Mouse (Mus musculus) neural tube, embryonic 10.5 days (tissue): ENCODE measurements around the gene Ap1m2.
A peak's percentile ranks its signal among the peaks of the same experiment; 100 is the strongest.

Experiments
- DNase-seq: peaks from one replicate; pipeline ENCODE4 v3.0.0-alpha.2; 2017; ENCODE audit warnings: low spot score; ENCODE audit errors: extremely low spot score

The Ap1m2 gene

DNA sequence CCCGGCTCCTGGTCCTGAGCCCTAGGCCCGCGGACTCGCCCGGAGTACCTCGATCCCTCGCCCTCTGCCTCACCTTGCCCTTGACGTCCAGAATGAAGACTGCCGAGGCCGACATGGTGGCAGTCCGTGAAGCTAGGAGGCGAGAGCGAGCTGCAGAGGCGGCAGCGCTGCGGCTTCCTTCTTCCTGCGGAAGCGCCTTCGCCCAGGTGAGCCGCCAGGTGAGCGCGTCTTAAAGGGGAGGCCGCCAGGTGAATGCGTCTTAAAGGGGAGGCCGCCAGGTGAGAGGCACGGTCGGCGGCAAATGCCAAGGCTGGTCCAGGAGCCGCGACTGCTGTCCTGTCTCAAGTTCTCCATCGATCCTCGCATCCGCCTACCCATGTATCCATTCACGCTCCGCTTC, at the start of gene Ap1m2:
TSS of gene Ap1m2 (minus strand) at position 204 of the 400 bp plus-strand sequence.
- DNase-seq = no peak

GRCm38 (mm10) chr9:21356981-21357718, 45.0 kb upstream of the Ap1m2 start:
- DNase-seq = peak; percentile 53

DNA sequence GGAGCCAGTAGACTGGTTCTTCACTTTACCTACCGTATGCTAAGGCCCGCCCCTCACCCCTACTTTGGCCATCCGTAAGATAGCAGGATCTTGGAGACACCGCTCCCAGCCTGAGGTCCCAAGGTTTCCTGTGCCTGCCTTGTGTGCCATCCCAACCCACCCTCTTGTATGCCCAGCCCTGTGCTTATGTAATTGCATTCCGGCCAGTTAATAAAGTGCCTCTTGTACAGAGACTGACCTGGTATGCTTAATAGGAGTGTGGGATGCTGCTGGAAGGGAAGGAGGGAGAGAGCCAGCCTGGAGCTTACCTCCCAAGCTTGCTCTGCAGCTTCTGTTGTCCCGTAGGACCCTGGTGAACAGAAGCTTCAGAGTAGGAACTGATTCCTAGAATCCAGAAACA, 42.7 kb upstream of the Ap1m2 start:
- no peak for DNase-seq

- DNase-seq = no peak
Observed at GRCm38 (mm10) chr9:21353373-21353686, 41.2 kb upstream of the Ap1m2 start.

DNA sequence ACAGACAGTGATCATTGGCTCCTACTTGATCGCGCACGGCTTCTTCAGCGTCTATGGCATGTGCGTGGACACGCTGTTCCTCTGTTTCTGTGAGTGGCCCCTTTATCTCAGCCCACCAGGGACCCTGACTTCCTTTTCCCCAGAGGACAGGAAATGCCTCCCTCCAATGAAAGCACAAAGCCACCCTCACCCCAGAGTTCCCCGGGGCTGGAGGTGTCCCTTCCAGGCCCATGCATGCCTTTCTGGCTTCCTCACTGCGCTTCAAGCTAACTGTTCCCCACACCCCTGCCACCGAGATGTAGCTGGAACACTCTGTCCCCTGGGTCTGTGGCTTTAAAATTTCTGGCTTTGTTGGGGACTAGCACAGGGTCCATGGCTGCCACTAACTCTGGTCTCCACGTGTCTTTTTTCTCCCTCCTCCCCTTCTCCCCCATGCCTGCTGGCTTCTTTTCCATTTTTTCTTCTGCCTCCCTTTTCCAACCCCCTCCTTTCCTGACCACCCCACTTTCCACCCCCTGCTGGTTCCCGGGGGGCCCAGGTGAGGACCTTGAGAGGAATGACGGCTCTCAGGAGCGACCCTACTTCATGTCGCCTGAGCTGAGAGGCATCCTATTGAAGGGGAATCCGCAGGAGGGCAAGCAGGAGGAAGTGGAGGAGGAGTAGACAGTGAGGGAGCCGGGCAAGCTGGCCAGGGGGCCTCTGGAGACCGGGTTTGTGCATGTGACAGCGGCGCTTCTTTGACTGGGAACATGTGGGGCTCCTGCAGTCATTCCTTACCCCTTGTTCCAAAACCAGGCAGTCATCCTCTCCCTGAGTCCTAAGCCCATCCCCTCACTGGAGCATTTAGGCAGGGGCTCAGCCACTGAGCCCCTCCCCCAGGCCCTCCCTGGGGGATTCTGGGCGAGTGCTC, 40.6 kb upstream of the Ap1m2 start:
- no peak for DNase-seq

DNA sequence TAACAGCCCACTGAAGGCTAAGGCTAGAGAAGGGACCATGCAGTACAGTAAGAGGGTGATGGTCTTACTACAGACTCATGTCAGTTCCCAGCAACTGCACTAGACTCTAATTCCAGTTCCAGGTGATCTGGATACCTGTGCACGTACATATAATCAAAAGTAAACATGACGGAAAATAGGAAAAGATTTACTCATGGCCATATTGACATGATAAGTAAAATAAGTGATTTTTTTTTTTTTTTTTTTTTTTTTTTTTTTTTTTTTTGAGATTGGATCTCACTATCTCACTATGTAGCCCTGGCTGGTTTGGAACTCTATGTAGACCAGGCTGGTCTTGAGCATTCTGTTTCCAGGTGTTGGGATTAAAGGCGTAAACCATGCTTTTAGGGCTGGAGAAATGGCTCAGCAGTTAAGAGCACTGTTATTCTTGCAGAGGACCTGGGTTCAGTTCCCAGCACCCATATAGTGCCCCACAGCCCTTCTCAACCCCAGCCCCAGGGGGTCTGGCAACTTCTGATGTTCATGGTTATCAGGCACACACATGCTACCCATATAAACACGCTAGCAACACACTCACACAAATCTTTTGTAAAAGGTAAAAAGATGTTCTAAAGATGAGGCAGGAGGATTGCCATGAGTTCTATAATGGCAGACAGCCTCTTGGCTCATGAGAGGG, 39.7 kb upstream of the Ap1m2 start:
- DNase-seq = no peak

DNA sequence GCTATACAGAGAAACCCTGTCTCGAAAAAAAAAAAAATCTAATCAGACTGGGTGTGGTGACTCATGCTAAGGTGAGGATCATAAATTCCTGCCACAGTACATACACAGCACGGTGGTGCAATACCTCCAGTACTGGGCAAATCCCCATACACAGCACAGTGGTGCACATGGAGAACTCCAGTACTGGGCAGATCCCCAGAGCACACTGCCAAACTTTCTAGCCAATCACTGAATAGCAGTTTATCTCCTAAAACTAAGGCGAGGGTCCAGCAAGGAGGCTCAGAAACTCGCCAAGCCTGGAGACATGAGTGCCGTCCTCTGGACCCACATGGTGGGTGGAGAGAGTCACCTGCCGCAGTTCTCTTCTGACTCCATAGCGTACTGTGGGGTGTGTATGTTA, 39.0 kb upstream of the Ap1m2 start:
- no peak for DNase-seq

DNA sequence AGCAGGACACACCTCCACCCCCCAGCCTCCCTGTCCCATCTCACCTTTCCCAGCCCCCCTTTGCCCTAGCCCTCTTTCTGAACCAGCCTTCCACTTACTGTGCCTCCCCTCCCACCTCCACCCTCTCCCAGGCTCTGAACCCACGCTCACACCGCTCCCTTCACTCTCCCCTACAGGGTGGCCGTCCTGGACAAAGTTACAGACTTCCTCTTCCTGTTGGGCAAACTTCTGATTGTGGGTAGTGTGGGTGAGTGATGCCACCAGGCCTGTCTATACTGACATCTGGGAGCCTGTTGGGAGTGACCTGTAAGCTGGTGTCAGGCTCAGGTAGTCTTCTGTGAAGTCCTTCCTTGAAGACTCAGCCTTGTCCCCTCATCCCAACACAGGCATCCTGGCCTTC, 36.0 kb upstream of the Ap1m2 start:
- DNase-seq = no peak

GRCm38 (mm10) chr9:21346627-21347365, 34.7 kb upstream of the Ap1m2 start:
- no peak for DNase-seq

DNA sequence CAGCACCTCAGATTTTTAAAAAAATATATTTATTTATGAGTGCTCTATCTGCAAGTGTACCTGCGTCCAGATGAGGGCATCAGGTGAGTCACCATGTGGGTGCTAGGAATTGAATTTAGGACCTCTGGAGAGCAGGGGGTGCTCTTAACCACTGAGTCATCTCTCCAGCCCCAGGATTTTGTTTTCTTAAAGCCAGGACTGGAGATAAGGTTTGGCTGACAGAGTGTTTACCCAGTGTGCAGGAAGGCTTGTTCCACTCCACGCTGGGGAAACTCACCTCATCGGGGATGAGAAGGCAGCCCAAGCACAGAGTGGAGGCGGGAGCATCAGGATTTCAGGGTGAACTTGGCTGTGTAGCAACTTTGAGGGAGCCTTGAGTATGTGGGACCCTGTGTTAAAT, 28.3 kb upstream of the Ap1m2 start:
- DNase-seq = no peak

DNA sequence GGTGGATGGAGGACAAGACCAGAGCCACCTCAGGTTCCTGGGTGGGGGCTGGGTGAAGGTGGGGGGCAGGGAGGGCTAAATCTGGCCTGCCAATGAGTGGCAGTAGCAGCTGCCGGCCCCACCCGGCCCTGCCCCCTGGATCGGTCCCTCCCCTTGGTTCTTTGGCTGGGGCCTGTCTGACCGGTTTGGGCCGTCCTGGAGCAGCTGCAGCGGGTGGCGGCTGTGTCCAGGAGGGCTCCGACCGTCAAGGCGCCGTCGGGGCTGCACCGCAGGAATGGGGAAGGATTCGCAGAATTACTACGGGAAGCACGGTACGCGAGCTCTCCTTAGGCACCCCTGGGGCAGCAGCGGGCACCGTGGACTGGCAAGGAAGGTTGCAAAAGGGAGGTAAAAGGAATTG, 25.5 kb upstream of the Ap1m2 start:
- DNase-seq = no peak

GRCm38 (mm10) chr9:21336491-21336890, 24.4 kb upstream of the Ap1m2 start:
- DNase-seq = no peak

- DNase-seq = no peak
Observed at GRCm38 (mm10) chr9:21335391-21335790, 23.3 kb upstream of the Ap1m2 start.

DNA sequence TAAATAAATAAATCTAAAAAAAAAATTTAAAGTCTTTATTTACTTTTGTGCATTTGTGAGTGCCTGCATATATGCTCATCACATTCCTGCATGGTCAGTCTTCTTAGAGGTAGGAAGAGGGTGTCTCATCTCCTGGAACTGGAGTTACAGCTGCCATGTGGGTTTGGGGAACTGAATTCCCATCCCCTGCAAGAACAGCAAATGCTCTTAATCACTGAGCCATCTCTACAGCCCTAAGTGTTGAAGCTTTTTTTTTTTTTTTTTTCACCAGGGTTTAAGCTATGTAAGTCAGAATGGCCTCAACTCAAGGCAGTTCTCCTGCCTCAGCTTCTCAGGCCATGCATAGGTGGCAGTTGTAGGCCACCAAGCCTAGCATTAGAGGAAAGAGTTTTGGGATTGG, 22.6 kb upstream of the Ap1m2 start:
- no peak for DNase-seq

DNA sequence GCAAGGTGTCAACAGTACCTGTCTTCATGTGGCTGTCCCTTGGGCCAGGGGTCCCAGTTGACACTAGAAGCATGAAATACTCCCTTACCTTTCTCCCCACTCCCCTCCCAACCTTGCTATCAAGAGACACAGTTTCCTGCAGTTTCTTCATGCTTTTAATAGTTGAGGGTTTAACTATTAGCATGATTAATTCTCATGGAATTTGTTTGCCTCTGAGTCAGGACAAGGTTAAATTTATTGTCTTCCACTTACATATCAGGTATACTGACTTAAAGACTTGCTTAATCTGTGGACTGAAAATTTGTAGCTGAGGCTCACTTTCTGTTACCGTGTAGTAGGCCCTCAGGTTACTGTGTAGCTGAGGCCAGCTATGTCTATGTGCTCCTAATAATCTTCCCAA, 21.4 kb upstream of the Ap1m2 start:
- DNase-seq = no peak

DNA sequence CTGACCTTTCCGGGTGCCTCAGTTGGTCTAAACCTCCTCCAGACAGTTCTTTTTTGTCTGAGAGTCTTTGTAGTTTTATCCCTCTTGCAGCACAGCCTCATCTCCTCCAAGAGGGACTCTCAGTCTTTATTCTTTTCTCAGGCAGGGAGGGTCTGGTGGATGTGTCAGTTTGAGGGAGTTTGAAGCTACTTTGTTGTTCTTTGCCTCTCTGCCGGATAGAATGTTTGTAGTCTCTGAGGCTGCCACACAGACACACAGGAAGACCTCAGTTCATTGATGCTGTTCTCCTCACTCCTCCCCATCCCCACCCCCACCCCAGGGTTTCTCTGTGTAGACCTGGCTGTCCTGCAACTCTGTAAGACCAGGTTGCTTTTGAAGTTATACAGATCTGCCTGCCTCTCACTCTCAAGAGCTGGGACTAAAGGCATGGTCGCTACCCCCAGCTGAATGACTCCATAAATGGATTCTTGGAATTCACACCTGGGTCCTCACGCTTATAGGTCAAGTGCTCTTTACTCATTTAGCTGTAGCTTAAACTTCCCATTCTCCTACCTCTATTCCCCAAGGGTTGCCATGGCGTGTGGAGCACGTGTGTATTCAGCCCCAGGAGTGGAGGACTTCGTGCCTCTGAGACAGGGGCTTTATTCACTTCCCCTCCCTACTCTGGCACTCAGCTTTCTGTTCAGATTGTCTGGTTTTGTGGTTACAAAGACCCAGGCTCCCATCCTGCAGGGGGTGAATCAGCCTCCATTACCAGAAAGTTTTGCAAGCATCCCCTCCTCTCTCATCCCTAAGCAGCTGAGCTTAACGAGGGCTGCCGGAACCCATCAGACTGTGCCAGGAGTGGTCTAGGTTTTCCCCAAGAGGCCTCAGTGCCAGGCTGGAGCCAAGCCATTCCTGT, 20.3 kb upstream of the Ap1m2 start:
- no peak for DNase-seq

- DNase-seq = no peak
Observed at GRCm38 (mm10) chr9:21331365-21332140, 19.4 kb upstream of the Ap1m2 start.

GRCm38 (mm10) chr9:21329699-21330289, 17.7 kb upstream of the Ap1m2 start:
- DNase-seq = no peak

DNA sequence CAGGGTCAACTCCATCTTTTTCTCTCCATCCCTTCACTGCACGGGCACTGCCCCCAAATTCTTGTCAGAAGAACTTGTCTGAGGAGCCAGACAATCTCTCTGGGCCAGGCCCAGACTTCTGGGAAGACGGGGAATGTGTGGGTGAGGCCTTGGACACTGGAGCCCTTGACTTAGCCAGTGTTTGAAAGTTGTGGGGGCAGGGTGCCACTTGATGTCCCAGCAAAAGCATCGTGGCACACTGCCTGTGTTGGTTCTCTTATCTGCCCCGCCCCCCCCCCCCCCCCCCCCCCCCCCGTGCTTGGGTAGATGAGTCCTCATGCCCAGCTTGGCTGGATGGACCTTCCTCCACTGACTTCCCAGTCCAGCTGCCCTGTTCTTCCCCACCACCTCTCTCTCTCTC, 16.9 kb upstream of the Ap1m2 start:
- DNase-seq = no peak
